Mouse (Mus musculus): ENCODE data around the gene Sun2.

Gene Sun2

DNA sequence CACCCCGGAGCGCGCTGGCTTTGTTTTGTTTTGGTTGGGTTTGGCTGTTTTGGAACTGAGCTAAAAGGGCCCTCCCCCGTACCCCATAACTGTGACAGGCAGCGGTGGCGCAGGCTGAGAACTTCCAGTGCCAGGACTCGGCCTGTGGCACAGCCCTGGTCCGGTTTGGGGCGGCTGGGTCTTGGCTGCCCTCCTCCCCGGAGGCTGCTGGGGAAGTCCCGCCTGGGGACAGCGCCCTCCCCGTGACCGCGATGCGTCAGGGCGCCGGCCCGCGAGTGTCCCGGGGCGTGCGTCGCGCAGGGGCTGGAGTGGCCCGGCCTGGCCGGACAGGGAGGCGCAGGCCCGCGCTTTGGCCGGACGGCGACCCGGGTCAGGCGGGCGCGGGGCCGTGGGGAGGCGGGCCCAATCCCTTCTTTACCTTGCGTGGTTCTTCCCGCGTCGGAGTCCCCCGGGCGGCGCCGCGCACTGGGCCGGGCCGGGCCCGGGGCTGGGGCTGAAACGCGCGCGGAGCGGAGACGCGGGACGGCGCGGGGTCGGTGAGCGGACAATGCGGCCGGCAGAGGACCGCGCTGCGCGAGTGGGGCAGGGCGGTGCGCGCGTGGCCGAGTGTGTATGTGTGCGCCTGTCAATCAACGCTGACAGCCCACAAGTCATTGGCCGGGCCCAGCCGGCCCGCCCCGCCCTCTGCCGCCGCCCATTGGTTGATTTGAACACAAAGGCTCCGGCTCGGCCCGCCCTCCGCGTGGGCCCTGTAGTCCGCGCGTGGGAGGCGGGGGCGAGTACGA, at the start of gene Sun2:
Sun2 (minus strand) TSS at position 616 of the 785 bp plus-strand sequence.
- DNase-seq = peak; percentile 91

DNA sequence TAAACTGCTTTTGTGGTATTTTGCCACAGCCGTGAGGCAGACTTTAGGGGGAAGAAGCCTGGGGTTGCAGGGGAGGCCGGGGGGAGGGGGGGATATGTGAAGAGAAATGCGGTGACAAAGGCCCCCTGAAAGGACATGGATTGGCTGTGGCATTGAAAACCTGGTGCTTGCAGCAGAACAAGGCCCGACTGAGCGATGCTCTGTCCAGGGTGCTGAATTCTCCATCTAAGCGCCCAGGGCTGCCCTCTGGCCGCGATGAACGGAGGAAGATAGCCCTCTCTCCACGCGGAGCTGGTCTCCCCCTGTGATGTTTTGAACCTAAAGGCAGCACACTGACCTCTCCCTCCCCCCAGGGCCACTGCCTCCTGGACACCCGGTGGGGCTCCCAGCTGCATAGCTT, 49.2 kb upstream of the Sun2 start:
- no peak for DNase-seq

DNA sequence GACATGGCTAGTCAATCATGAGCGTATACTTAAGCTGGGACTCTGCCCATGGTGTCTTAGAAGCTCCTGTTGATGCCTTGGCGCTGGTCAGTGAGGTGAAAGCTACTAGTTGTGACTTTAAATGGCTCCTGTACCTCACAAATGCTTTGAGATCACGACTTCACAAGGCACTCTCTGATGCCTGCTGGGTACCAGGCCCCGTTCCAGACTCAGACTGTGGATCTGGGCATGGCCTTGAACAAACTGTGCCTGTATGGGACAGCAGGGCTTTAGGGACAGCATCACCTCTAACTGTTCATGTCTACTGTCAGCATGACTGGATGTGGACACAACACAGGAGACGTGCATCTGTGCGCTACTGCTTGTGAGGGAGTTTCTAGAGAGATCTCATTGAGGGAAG, 48.6 kb upstream of the Sun2 start:
- DNase-seq = no peak

DNA sequence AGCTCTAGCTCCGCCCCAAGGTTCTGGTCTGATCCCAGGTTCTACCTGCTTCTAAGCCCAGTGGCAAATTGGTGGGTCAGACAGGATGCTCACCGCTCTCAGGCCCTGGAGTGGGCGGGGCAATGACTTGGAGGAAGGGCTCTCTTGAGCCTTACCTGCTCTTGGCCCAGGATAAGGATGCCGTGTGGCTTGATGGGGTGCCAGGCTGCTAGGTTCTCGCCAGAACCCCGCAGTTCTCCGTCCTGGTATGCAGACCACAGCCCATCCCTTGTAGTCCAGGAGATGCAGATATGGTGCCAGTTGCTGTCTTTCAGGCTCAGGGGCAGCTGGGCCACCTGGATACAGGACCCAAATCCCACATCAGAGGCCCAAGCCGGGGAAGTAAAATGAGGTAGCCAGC, 47.8 kb upstream of the Sun2 start:
- DNase-seq = no peak

DNA sequence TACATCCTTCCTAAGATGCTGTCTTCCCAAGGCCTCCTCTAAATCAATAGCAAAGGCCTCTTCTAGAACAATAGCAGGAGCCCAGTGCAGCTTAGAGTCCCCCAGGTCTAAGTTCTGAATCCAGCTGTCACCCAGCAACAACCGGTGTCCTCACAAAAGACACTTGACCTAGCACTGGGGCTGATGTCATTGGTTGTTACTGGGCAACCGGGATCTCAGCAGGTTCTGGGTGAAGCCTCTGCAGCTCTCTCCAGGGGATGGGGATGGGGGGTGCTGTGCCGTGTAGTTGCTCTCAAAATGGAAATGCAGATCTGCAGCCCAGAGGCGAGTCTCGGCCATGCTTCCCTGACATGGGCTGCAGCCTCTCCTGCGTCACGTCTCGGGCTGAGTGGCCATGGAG, 45.5 kb upstream of the Sun2 start:
- DNase-seq = no peak

DNA sequence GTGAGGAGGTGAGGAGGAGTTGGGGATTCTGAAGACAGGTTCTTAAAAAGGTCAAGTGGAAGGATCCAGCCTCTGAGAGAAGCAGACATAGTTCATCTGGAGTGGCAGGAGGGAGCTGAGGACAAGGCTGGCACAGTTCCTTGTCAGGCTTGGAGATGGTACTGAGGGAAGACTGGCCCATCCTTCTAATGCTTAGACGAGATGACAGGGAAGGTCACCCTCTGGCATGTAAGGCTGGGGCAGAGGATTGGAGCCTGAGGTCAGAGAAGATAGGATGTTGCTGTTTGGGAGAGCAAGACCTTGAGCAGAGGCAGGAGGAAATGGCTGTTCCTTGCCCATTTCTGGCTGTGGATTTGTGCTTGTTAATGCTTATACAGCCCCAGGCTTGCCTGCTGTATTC, 42.7 kb upstream of the Sun2 start:
- DNase-seq = no peak

- no peak for DNase-seq
Observed at GRCm38 (mm10) chr15:79777749-79778148, 35.4 kb upstream of the Sun2 start, which contains the start of gene Dnal4. Dnal4 (minus strand) TSS chr15:79777849.

DNA sequence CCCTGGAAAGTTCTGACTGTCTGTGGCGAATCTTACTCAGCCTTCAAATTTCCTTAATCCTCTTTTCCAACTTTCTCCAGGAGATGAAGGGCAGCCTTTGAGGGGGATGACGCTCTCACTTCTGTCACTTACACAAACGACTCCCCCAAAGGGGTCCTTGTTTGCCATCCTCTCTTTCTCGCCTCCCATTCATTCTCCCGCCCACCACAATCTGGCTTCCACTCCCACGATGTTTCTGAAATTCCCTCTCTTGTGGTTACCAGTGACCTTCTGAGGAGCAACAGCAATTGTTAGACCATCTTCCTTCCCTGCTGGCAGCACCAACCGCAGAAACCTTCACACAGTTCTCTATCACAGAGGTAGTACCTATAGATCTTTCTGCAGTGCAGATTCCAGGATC, 33.3 kb upstream of the Sun2 start:
- peak; percentile 60 for DNase-seq

DNA sequence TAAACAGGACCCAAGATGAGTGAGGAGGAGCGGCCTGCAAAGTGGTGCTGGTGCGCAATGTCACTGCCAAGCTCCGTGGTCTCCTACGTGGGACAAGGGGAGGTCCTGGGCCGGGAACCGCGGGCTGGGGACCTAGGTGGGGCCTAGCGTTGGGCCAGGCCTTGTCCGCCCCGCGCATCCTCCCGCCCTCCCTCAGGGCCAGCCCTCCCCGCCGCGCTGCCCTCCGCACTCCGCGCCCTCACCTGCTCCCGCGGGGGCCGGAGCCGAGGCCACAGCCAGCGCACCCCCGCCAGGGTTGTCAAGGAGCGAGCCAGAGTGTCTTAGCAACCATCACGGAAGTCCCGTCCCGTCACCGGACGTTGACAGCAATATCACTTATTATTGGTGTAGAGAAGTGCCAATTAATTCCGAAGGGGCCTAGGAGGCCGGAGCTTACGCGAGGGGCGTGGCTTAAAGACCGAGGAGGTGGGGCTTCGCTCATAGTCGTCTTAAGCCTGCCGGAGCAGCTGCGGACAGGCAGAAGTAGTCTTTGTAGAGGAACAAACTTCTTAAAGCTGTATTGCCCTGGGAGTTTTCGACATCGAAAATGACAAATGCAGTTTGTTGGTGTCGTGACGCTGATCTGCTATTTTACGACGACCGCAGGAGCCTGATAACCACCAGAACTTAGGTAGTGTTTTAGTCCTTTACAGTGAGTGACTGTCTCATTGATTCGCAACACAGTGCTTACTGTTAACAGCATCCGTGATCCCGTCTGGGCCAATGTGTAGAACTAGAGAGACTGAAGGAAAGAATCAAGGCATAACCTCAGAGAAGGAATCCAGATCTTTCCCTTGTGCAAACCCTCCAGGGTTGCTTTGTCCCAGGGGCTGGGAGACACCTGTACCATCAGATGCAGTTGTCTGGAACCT, 32.0 kb upstream of the Sun2 start:
- DNase-seq = peak; percentile 94

DNA sequence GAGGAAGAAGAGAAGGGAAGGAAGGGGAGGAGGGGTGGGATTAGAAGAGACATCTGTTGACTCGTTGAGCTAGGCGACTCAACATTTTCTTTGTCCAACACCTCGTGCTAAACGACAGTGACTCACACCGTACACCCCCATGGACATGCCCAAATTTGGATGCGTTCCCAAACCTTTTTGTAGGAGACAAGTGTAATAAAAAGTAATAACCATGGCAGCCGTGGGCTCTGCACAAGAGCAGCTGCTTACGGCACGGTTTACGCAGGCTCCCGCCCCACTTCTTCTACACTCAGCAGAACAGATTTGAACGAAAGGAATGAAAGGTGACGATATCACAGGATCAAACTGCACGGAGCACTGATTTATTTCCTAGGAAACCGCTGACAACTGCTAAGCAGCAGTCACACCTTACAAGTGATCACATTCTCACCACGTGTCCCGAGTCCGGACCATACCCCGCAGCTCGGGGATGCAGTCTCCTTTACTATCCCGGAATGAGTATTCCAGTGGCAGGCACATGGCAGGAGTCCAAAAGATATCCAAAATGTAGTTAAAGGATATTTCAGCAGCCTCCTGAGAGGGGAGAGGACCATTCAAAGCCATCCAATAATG, 28.4 kb upstream of the Sun2 start:
- no peak for DNase-seq

DNA sequence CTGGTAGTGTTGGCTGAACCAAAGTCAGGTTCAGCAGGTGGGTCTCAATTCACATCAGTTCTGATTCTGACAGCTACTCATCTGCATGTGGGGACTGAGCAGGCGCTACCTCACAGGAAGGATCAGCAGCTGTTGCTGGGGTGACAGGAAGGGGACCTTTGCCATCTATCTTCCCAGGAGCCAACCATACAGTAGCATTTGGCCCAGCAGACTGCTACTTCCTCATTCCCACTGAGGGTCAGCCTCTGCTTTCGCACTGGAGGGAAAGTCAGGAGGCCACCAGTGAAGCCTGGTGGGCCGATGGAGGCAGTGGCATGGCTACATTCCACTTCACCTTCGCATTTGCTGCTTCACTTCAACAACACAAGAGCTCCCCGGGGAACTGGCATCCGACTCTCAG, 26.0 kb upstream of the Sun2 start:
- DNase-seq = no peak

- no peak for DNase-seq
Observed at GRCm38 (mm10) chr15:79767327-79767961, 25.1 kb upstream of the Sun2 start.

- DNase-seq = peak; percentile 72
Observed at GRCm38 (mm10) chr15:79766586-79767071, 24.3 kb upstream of the Sun2 start.

DNA sequence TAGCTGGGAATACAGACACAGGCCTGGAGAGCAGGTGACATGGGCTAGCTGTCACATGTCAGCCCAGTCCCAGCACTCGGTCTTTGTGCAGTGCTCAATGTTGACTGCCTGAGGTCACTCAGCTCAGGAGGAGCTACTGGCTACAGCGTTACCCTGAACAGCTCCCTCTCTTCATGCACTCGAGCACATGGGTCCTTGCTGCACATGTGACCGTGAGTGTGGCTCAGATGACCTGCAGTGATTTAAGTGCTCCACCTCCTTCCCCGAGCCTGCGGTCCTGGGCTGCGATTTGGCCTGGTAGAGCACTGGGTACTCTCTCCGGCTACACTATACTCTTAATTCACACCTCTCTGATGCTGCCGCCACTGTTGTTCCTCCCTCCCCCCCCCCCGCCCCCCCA, 23.8 kb upstream of the Sun2 start:
- no peak for DNase-seq

DNA sequence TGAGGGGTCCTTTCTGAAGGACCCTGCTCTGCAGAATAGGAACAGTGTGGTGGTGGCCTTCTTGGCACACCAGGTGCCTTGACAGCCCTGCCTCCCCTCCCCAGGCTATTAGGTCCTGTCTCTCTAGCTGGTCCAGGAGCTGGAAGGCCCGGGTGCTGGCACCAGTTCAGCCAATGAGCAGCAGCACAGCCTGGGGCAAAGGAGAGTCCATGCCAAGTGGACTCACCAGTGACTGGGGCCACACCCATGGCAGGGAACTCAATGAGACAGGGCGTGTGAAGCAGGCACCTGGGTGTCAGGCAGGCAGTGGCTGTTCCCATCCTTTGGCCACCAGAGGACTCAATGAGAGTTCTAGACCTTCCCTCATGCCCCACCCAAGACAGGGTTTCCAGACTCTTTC, 23.0 kb upstream of the Sun2 start:
- DNase-seq = no peak

- peak; percentile 68 for DNase-seq
Observed at GRCm38 (mm10) chr15:79764539-79765267, 22.4 kb upstream of the Sun2 start.

GRCm38 (mm10) chr15:79763601-79764246, 21.4 kb upstream of the Sun2 start:
- no peak for DNase-seq

GRCm38 (mm10) chr15:79763001-79763400, 20.7 kb upstream of the Sun2 start:
- DNase-seq = no peak

- peak; percentile 61 for DNase-seq
Observed at GRCm38 (mm10) chr15:79760956-79761355, 18.6 kb upstream of the Sun2 start.

- DNase-seq = no peak
Observed at GRCm38 (mm10) chr15:79757118-79757517, 14.8 kb upstream of the Sun2 start.

GRCm38 (mm10) chr15:79755977-79756625, 13.8 kb upstream of the Sun2 start:
- peak; percentile 62 for DNase-seq

Measured in right cerebral cortex, postnatal 25 days (tissue).